Mouse (Mus musculus) thymus, adult 18-20 months (tissue): ENCODE measurements around the gene Grk4.
"Not testable (repeated sequence)": the region's sequence is repeated elsewhere in the genome, so short reads cannot be mapped to it uniquely, and the experiment has no call there.

Source experiments
- DNase-seq, 2 experiments: peaks; one replicate each; pipeline ENCODE4 v3.0.0; 2022; ENCODE audit warnings: mixed read lengths in 2 of 2

Gene Grk4

DNA sequence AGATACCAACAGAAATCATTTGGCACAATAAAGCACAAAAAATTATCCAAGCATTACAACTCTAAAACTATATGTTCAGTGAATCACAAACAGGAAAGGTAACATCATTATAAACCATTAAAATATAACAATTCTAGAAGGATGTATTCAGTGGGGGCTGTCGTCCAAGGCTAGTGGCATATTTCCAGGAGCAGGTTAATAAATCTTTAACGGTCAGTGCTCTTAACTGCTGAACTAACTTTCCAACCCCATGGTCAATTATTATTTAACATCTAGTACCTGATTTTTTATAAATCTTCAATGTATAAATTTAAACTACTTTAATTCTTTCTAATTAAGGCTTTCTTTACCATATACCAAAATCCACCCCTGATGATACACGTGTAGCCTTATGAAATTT, 54.2 kb downstream of the Grk4 start:
- DNase-seq = not testable (repeated sequence)

DNA sequence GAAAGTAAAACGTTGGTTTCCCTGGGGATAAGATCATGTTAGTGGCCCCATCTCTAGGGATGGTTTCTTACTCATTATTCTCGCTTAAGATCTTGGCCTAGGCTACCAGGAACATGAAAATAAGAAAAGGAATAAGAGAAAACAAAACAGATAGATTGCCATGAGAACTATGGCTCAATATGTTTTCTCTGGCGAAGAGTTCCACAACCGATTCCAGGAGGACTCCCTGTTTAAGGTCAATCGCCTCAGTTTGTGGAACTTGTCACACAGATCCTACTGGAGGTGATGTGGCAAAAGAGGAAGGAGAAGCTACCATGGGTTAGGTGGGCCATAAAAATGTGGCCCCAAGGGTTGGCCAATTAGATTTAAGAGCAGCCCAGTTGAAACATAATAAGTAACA, 54.6 kb downstream of the Grk4 start:
- no peak for DNase-seq

DNA sequence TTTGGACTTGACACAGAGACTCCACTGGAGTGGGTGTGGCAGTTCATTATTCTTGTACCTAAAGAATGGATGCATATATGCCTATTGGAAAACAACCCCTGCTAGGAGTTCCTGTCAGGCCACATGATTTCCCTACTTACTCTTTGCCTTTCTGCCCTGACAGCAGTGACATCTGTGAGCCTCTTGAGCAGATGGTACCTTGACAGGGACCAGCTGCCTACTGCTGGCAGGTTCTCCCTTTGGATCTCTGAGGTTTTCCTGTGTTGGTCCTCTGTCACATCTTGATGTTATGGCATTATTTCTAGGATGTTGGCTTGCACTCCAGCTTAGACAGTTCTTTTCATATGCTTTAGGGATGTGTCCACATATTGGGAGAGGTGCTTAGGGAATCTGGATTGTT, 69.0 kb downstream of the Grk4 start:
- DNase-seq = no peak

DNA sequence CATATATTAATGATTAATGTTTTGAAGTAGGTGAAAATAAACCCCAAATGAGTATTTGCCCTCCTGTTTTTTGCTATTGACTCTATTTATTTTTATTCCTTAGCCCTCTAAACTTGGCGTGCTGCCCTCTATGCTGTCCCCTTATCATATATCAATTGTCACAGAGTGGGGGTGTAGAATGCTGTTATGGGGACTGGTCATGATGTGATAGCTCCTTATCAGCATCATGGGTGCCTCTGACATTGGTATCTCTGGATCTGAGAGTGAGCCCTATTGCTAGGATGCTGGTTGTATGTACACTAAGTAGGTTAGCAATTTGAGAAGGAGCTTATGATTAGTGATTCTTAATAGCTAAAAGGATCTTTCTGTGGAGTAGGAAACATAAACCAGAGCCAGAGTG, 70.1 kb downstream of the Grk4 start:
- DNase-seq = no peak

DNA sequence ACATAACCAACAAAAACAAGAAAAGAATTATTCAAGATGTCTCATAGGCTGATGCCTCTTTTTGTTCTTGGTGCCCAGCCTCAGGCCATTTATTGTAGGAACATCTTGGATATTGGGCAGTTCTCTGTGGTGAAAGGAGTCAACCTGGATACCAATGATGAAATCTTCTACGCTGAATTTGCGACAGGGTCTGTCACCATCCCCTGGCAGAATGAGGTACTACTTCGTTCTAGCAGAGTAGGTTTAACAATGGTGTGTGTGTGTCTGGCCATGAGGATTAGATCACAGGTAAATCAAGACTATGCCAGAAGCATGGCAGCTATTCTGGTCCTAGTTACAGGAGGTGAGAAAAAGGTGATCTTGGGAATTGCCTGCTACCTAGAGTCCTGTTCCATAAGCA, 91.3 kb downstream of the Grk4 start:
- no peak for DNase-seq

DNA sequence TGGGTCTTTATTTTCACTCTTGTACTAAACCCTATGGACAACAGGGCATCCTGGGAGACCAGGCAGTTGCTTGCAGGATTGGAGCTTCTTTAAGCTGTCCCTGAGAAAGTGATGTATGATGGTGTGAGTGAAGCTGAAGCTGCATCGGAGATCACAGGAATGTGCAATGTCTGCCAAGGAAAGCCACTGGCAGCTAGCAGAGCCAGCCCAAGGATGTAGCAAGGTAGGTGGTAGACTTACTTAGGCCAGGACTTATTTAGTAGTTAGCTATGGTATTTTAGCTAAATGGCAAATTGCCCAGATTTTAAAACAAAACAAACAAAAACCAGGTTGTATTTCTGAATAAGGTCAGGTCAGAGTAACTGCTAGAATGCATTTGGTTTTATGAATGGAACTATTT, 98.6 kb downstream of the Grk4 start:
- DNase-seq = no peak

DNA sequence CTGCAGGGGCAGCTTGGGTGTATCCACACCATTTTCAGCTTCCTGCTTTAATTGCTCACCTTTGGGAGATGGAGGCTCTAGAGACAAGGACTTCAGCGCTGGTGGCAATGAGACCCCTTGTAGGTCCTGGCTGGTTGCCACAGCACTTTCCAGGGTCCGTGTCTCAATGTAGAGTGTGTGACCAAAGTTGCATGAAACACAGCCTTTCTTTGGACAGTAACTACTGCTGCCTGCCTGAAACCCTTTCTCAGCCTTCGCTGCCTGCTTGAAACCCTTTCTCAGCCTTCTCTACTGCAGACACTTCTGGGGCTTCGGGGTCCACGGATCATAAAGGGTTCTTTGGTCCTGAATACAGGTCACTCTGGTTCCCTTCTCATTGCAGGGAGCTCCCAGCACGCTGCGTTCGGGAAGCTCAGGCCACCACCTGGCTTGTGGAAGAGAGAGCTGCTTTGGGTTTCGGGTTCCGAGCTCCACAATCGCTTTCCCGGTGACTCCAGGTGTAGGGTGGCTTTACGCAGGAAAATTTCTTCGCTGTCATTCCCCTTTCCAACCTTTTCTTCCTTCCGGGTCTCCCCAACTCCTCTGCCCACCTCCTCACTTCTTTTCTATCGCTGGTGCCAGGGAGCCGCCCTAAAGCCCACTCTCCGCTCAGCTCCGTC, 100.8 kb downstream of the Grk4 start:
- peak in 1 of 2 experiments; percentile 3 for DNase-seq

DNA sequence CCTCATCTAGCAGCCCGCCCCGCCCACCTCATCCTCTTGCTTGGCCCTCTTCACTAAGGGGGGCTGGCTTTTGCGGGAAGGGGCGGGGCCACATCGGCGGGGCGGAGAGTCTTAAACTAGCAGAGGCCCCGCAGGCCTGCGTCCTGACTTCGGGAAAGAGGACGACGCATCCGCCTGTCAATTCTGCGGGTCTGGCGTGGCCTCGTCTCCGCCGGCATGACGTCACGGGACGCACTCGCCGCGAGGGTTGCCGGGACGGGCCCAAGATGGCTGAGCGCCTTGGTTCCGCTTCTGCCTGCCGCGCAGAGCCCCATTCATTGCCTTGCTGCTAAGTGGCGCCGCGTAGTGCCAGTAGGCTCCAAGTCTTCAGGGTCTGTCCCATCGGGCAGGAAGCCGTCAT, 101.3 kb downstream of the Grk4 start, which contains the start of gene Htt:
Htt (plus strand) TSS at position 232 of the 400 bp plus-strand sequence.
- peak; percentile 98 for DNase-seq

DNA sequence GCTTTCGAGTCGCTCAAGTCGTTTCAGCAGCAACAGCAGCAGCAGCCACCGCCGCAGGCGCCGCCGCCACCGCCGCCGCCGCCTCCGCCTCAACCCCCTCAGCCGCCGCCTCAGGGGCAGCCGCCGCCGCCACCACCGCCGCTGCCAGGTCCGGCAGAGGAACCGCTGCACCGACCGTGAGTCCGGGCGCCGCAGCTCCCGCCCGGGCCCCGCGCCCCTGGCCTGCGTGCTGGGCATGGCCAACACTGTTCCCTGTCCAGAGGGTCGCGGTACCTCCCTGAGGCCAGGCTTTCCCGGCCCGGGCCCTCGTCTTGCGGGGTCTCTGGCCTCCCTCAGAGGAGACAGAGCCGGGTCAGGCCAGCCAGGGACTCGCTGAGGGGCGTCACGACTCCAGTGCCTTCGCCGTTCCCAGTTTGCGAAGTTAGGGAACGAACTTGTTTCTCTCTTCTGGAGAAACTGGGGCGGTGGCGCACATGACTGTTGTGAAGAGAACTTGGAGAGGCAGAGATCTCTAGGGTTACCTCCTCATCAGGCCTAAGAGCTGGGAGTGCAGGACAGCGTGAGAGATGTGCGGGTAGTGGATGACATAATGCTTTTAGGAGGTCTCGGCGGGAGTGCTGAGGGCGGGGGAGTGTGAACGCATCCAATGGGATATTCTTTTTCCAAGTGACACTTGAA, 101.9 kb downstream of the Grk4 start:
- peak; percentile 31 to 43 for DNase-seq

DNA sequence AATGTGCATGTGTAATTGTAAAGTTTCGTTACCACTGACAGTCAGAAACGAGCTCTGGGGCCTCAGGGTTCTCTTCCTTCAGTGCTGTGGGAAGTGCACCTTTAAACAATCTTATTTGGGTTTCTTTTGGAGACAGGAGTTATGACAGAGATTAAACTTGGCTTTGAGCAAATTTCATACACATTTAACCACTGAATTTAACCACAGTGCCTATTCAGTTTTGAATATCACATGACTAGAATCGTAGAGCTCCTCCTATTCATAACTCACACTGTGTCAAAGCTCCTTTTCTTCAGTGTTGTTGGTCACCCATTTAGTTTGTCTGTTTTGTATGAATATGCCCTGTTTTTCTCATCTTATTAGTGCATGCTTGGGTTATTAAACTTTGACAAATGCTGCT, 111.6 kb downstream of the Grk4 start:
- DNase-seq = no peak

DNA sequence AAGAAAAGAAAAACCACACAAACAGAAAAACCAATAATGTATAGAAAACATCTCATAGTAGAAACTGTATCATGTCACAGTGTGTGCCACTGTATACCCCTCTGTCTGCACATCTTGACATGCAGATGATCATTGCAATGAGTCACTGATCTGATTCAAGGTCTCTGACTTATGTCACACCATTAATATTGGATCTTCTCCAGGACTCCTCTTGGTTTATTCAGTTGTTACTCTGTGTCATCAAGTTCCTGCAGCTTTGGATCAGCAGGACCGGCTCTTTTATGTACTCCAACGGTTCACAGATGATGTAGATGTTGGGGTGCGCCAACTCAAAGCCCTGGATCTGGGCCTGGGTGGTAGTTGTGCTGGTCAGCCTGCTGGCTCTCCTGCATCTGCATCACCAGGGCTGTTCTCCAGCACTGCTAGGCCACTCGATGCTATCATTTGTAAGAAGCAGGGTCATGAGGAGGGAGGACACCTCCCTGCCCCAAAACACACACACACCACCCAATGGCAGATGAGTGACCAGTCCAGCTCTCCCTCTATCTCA, 112.6 kb downstream of the Grk4 start:
- no peak for DNase-seq

DNA sequence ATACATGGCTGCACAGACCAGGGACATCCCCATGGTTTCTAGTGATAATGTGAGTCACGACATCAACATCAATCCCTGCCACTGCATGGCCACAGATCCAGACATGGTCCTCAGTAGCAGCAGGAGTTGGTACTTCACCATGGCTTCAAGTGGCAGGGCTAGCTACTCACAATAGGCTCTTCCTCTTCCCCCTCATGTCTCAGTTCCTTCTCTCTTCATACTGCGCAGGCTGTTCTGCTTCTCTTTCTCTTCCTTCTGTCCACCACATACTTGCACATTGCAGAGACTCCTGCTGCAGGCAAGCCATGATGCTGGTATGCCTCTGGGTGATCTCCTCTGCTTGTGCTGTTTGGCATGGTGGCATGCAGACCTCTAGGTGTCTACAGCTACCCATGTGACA, 113.2 kb downstream of the Grk4 start:
- no peak for DNase-seq

DNA sequence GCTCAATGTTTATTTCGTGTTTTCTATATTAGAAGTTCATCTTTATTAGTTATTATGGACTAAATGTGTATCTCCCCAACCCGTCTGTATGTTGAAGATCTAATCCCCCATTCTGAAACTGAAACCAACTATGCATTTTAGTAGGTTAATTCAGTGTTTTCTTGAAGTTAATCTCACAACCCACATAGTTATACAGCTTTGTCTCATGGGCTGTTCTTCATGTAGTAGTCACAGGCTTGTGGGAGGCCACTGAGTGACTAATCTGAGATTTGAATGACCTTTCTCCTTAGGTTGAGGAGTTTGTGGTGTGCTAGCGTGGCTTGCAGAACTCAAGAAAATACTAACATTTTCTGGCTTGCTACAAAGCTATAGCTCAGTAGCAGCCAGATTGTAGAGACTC, 124.8 kb downstream of the Grk4 start:
- DNase-seq = no peak

DNA sequence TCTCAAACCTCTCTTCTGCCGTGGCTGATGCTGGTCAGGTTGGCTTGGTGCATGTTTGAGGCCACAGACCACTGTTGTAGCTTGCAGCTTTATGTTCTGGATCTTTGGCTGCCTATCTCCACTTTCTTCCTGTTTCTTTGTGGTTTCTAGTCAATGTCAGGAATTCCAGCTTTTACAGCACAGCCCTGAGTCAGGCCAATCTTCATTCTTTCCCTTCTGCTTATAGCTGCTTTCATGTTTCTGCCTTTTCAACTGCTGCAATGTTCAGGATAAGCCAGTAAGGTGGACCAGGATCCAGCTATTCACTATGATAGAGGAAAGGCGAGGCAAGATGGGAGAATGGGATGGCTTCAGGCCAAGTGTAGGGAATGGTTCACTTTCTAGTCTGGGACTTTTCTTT, 131.0 kb downstream of the Grk4 start:
- no peak for DNase-seq

DNA sequence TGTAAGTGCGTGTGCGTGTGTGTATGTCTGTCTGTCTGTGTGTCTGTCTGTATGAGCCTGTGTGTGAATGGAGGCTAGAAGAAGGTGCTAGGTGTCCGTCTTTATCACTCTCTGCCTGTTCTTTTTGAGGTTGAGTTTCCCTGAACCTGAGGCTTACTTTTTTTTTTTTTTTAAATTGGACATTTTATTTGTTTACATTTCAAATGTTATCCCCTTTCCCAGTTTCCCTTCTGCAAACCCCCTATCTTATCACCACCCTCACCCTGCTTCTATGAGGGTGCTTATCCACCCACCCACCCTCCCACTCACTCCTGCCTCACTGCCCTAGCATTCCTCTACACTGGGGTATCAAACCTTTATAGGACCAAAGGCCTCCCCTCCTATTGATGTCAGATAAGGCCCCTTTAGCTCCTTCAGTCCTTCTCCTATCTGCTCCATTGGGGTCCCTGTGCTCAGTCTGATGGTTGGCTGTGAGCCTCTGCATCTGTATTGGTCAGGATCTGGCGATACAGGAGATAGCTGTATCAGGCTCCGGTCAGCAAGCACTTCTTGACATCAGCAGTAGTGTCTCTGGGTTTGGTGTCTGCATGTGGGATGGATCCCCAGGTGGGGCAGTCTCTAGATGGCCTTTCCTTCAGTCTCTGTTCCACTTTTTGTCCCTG, 140.2 kb downstream of the Grk4 start:
- no peak for DNase-seq
